In genomic region chr11:82621061-82621460, GRCm38 (mm10) we compare ENCODE assay signal across 21 mouse cellular contexts.
"Had no signal": no experiment of that assay in that cellular context is flagged by ENCODE, and none has a peak within 500 bp of the region (broad histone marks: within the 10 kb centered on the region; RNA-seq: fewer than 3 reads in every experiment).

No protein-coding gene starts in this region.

- H3K36me3 ChIP-seq: intestine, embryonic 15.5 days; limb, embryonic 10.5 days; limb, embryonic 13.5 days; liver, embryonic 12.5 days; liver, embryonic 15.5 days; neural tube, embryonic 13.5 days had no signal

- H3K4me1 ChIP-seq: intestine, embryonic 15.5 days; liver, embryonic 12.5 days; liver, embryonic 15.5 days had no signal

- H3K4me2 ChIP-seq: intestine, embryonic 15.5 days; limb, embryonic 13.5 days; liver, embryonic 12.5 days; liver, embryonic 15.5 days; midbrain, embryonic 11.5 days; neural tube, embryonic 13.5 days had no signal

- H3K9me3 ChIP-seq: intestine, embryonic 15.5 days; limb, embryonic 10.5 days; limb, embryonic 13.5 days; liver, embryonic 12.5 days; liver, embryonic 15.5 days; neural tube, embryonic 13.5 days had no signal

- H3K9ac ChIP-seq: intestine, embryonic 15.5 days; limb, embryonic 13.5 days; liver, embryonic 12.5 days; liver, embryonic 15.5 days; neural tube, embryonic 13.5 days had no signal

- H3K27ac ChIP-seq: intestine, embryonic 15.5 days; kidney, postnatal 0 days; limb, embryonic 10.5 days; limb, embryonic 13.5 days; liver, embryonic 12.5 days; liver, embryonic 15.5 days; neural tube, embryonic 13.5 days had no signal

- ATAC-seq: hindbrain, embryonic 16.5 days; intestine, embryonic 15.5 days; liver, embryonic 12.5 days had no signal

- DNase-seq: liver; lung, adult 18-20 months; lung, postnatal 14 days; lung, postnatal 4 days; midbrain, embryonic 14.5 days; retina, postnatal 1 day; right cerebral cortex, postnatal 25 days; spleen, adult 18-20 months; thymus, adult 18-20 months; thymus, postnatal 14 days; thymus, postnatal 4 days had no signal

- H3K4me3 ChIP-seq: intestine, embryonic 15.5 days; limb, embryonic 10.5 days; limb, embryonic 13.5 days; liver, embryonic 12.5 days; liver, embryonic 15.5 days; myocyte; neural tube, embryonic 13.5 days had no signal
